ENCODE assay signal across 14 mouse cellular contexts in the genomic region with DNA sequence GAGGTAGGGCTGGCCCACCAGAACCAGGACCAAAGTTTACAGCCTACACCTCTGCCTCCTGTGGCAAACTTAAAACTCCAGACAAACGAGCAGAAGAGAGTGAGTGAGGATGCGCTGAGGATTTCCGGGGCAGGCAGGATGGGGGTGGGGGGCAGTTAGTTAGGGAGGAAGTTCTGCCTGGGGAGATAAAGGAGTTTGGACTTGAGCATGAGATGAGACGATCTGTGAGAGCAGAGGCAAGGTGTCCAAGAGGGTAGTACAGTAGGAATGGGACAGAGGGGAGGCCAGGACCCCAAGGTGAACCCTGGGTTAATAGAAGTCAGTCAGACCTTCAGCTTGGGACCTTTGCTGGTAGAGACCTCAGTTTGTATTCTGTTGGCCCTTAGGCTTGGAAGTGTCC. TPM values are rescaled to one million over a fixed set of nuclear protein-coding genes. Genes with fewer than 3 reads are reported as not detected.
A peak's percentile ranks its signal among the peaks of the same experiment; 100 is the strongest.
DNase-seq lines count a peak whose midpoint lies in the region; ATAC-seq lines count a peak whose summit lies in the region.
"Had no signal": no experiment of that assay in that cellular context is flagged by ENCODE, and none has a peak within 500 bp of the region (broad histone marks: within the 10 kb centered on the region; RNA-seq: fewer than 3 reads in every experiment).

No protein-coding gene starts in this region.

- intact Hi-C loops in heart, postnatal 10 days (cut with DNase I), result no loop called here

- H3K9ac ChIP-seq in heart, embryonic 14.5 days (ENCODE audit: low read length), result peak overlapping the region; percentile 55; the same call in 1 of the 2 replicates
- H3K9ac ChIP-seq: embryonic facial prominence, embryonic 13.5 days; hindbrain, embryonic 12.5 days; midbrain, embryonic 13.5 days had no signal

- peaks cover 78 to 82% of the 10 kb centered on the region in 2 experiments for H3K4me1 ChIP-seq in heart, embryonic 14.5 days (ENCODE audit: control insufficient read depth in 2 of 2, insufficient read depth in 2 of 2, low read length in 2 of 2)

- ATAC-seq in heart, embryonic 14.5 days (ENCODE audit: insufficient number of reproducible peaks, insufficient read depth, low FRiP score, low read depth), result no peak
- ATAC-seq in megakaryocyte progenitor cell, adult 5-6 weeks (replicated peaks; ENCODE audit: poor library complexity), result peak; percentile 49
- ATAC-seq: midbrain, embryonic 13.5 days had no signal

- H3K9me3 ChIP-seq in heart, embryonic 14.5 days (ENCODE audit: control insufficient read depth, low read length), result no peaks in the 10 kb centered on the region
- H3K9me3 ChIP-seq: embryonic facial prominence, embryonic 13.5 days; hindbrain, embryonic 12.5 days; midbrain, embryonic 13.5 days had no signal

- H3K36me3 ChIP-seq in heart, embryonic 14.5 days (ENCODE audit: control insufficient read depth, insufficient read depth, low read length), result no peaks in the 10 kb centered on the region
- H3K36me3 ChIP-seq: embryonic facial prominence, embryonic 13.5 days; hindbrain, embryonic 12.5 days; midbrain, embryonic 13.5 days had no signal

- H3K4me2 ChIP-seq in heart, embryonic 14.5 days (ENCODE audit: low read length), result no peak overlapping the region
- H3K4me2 ChIP-seq: embryonic facial prominence, embryonic 13.5 days; hindbrain, embryonic 12.5 days; midbrain, embryonic 13.5 days had no signal

- DNase-seq in heart, postnatal 10 days, result no peak
- peak; percentile 63 for DNase-seq in CD4-positive, CD25-positive, alpha-beta regulatory T cell, adult 2 months (ENCODE audit: low read depth, low spot score)
- DNase-seq in c-Kit-positive CD71-positive TER-119-positive erythroid progenitor cells, embryonic 14.5 days (ENCODE audit: low spot score), result peak; percentile 64
- no peak for DNase-seq in cerebellum, adult 11 months
- DNase-seq in right cerebral cortex, postnatal 36 days (ENCODE audit: low spot score in 2 of 2), result no peak
- no peak for DNase-seq in layer of hippocampus, postnatal 25 days (ENCODE audit: extremely low spot score in 1 of 2, low spot score in 1 of 2)
- DNase-seq: adrenal gland, adult 8-10 months; cerebellum, adult 18-20 months; layer of hippocampus, postnatal 36 days had no signal

- H3K27me3 ChIP-seq in heart, embryonic 14.5 days (ENCODE audit: control insufficient read depth, insufficient read depth, low read length), result no peaks in the 10 kb centered on the region
- H3K27me3 ChIP-seq: embryonic facial prominence, embryonic 13.5 days; hindbrain, embryonic 12.5 days; midbrain, embryonic 13.5 days had no signal

- WGBS in heart, embryonic 14.5 days, result 52% methylated on average over 4 of the region's 4 CpGs

- peak overlapping the region in 1 of 2 experiments; percentile 54; a peak in 2 of 4 replicates for H3K27ac ChIP-seq in heart, embryonic 14.5 days (replicated peaks in 1 of 2; ENCODE audit: control insufficient read depth in 1 of 2, insufficient read depth in 1 of 2, low read depth in 2 of 2, low read length in 2 of 2)
- H3K27ac ChIP-seq: embryonic facial prominence, embryonic 13.5 days; hindbrain, embryonic 12.5 days; midbrain, embryonic 13.5 days had no signal

- H3K4me3 ChIP-seq in heart, embryonic 14.5 days (ENCODE audit: control insufficient read depth in 1 of 2, insufficient read depth in 1 of 2, low read depth in 1 of 2, low read length in 2 of 2), result no peak overlapping the region
- H3K4me3 ChIP-seq: embryonic facial prominence, embryonic 13.5 days; hindbrain, embryonic 12.5 days; midbrain, embryonic 13.5 days had no signal

RNA-seq across cellular contexts. Expression of a gene that starts 13.7 kb away (rescaled TPM):
- 12.8 and 14.8 TPM in 2 replicates for polyA plus RNA-seq in heart, embryonic 14.5 days (2014; fragmentation: Nextera tagmentation; extraction: Ambion mirVana)
- 10 to 100 TPM; 38.5 to 40.4 TPM for total RNA-seq in heart, postnatal 10 days (2021)
- 3.3 and 6.4 TPM in 2 replicates for total RNA-seq in megakaryocyte progenitor cell, adult 5-6 weeks (2015)
- 2.4 and 4.0 TPM in 2 replicates for total RNA-seq in megakaryocyte progenitor cell, adult 5-6 weeks (2017)
- total RNA-seq in layer of hippocampus, postnatal 25 days (2021), result 1 to 10 TPM; 3.7 to 4.6 TPM

Comparison
In these comparisons a context has a peak if more than half of its experiments do, and no peak if none do; other contexts are left out.
1. DNase-seq: peak in CD4-positive, CD25-positive, alpha-beta regulatory T cell, adult 2 months (single experiment) and c-Kit-positive CD71-positive TER-119-positive erythroid progenitor cells, embryonic 14.5 days (single experiment); none in heart, postnatal 10 days (0 of 2), cerebellum, adult 11 months (single experiment), right cerebral cortex, postnatal 36 days (0 of 2) and layer of hippocampus, postnatal 25 days (0 of 2).
2. RNA of a gene that starts 13.7 kb away (total RNA-seq): 38.5 to 40.4 TPM in heart, postnatal 10 days; 2.4 to 6.4 TPM in megakaryocyte progenitor cell, adult 5-6 weeks and 3.7 to 4.6 TPM in layer of hippocampus, postnatal 25 days; every median in the first group is over 4 times any median in the second.